Mouse (Mus musculus) retina, postnatal 7 days (tissue): ENCODE results near the gene Golga7b.

Experiments
- DNase-seq: peaks from one replicate; pipeline ENCODE4 v3.0.0-alpha.2; 2012; ENCODE audit warnings: low read depth, low spot score

The Golga7b gene

DNA sequence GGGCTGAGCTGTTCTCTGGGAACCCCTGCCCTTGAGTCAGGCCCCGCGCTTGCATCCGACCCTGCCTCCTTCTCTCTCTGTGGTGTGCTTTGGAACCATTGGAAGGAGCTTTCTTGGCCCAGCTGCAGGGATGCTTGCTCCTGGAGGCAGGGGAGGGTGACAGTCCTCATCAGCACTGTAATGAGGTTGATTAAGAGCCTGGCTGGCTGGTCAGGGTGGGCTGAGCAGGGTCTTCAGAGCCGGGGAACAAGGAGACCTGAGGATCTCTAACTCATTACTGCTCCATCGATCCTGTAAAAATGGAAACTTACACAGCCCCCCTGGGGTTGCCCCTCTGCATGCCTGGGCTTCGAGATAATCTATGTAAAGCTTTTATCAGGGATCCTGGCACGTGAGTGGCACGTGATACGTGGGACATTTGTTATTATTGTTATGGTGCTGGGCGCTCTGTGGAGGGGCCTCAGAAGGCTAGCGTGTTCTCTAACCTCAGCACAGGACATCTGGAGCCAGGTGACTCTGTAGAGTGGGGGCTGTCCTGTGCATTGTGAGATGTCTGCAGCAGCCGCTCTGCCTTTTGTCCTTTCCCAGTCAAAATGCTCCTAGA is 55.9 kb downstream of the Golga7b start:
- DNase-seq: no peak

DNA sequence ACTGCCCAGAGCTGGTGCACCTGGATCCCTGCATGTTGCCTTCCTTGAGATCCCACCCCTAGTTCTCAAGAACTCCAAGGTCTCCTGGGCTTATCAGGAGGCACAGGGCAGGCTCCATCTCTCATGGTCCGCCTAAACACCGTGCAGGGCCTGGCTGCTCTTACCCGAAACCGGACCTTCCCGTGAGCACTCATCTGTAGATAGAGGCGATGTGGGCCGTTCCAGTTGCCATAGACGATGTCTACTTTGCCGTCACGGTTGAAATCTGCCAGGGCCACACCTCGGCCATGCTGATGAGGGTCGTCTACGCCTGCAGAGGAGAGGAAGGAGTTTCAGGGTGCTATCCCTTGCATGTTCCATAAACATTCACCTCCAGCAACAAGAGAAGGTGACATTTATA is 57.1 kb downstream of the Golga7b start:
- DNase-seq: no peak

DNA sequence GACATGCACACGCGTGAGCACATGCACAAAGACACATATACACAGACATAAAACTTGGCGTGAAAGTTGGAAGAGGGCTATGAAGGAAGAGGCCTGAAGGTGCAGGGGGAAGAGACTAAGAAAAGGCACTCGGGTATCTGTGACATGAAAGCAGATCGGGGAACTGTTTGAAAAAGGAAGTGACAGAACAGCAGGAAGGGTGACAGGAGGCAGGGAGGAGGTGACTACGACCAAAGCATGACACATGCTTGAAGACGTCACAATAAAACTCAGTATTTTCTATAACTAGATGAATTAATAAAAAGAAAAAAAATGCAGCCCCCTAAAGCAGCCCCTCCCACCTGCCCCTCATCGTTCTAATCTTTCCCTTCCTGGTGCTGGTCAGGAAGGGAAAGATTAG is 58.4 kb downstream of the Golga7b start:
- DNase-seq: no peak

DNA sequence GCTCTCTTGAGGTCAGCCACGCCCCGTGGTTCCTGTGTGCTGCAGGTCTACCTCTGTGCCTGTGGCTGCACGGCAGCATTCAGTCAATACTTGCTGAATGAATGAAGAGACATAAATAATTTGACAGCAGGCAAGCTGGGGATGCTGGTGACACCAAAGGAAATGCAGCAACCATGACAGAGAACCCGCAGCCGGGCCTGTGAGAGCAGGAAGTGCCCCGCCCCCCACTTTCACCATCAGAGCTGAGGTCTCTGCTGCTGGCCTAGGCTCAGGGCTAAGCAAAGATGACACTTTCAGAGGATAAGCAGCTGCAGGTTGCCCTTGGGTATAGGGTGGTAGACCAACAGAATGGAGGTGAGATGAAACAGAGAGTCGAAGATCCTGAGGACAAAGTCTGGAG is 58.8 kb downstream of the Golga7b start:
- DNase-seq: no peak

DNA sequence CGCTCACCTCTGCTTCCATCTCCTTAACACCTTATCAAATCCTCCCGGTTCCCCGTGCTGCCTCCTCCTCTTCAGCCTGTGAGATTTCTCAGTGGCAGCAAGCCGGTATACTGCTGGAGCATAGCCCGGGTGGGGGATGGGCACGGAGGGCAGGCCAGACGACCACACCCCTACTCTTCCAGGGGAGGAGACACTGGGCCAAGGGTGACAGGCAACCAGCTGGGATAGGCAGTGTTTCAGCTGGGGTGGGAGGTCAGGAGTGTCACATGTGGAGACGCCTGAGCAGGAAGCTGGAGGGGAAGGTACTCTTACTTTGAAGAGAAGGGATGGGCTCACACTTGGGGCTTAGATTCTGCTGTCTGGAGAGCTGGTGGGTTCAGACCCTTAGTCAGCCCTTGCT is 59.6 kb downstream of the Golga7b start:
- DNase-seq: no peak

DNA sequence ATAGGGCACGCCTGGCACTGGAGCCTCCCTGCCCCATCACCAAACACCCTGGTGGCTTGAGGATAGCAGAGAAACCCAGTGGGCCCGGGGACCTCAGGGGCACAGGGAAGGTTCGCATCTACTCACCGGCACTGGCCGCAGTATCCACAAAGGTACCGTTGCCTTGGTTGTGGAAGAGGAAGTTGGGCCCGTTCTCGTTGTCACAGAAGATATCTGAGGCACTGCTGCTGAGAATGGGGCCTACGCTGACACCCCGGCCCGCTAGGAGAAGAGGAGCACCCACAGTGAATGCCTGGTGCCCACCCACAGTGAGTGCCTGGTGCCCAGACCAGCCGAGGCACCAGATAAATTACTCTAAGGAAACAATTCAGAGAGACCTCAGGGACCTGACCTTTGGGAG is 61.6 kb downstream of the Golga7b start:
- DNase-seq: no peak

DNA sequence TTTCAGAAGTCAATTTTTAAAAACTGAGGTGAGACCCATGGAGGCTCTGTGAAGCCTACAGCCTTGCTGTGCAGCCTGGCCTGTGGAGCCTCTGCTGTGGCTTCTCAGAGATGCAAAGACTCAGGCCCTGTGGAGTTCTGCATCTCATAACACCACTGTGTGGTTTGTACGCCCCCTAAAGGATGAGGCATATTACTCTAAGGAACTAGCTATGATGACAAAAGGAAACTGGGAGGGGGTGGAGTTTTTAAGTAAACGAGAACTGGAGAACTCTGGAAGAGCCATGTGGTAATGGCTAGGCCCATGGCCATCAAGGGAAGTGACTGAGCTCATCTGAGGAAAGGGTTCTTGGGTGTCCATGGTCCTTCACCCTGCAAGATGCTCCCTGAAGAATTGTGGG is 64.0 kb downstream of the Golga7b start:
- DNase-seq: no peak

DNA sequence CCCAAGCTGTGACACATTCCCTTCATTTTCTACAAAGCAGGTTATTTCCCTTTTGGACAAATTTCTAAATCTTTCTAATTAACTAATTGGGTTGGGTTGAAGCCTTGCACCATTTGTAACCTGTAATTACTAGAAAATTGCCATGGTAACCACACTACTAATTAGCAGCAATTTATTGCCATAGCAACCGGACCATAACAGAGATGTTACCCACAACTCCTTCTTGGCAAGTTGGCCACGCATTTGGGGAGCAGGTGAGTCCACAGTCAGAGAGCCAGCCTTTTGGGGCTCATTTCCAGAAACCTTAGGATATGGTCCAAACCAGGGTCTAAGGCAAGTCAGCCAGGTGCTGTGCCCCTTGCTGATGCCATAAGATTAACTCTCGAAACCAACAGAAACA is 64.8 kb downstream of the Golga7b start:
- DNase-seq: no peak

DNA sequence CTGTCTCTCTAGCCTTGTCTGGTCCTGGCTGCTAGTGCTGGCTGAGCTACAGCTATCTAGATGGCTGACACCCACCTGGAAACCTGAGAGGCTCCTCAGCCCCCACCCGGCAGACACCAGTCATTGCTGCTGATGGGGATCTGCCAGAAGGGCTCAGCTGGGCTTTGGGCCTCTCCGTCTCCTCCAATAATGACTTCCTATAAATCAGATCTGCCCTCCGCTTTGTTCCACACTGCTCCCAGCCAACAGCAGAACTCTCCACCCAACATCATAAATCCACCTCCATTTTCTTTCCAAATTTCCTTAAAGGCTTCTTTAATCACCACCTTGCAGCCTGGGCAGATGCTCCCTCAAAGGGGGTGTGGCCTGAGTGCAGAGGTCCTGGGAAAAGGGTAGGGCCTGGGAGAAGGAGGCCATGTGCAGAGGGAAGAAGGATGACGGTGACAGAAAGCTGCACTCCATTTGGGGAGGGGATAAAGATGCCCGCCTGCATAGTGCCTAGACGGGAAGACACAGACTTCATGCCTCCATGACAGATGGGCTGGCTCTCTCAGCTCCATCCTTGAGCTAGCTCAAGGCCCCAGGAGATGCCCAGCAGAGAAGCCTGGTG is 67.8 kb downstream of the Golga7b start:
- no peak for DNase-seq

DNA sequence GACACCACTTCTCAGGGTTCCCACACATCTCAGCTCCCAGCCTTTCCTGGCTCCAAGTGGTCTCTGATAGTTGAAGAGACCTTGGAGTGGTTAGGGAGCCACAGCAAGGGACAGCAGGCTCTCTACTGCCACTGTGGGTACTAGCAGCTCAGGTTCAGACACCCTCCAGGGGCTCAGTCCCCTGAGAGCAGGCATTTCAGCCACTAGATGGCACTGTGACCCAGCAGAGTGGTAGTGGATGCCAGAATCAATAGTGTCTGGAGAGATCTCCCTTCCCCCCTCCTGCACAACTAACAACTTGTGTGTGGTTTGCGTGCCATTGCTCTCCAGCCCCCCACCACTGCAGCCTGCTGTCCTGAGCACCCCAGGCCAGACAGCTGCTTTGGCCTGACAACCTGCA is 68.5 kb downstream of the Golga7b start:
- peak; percentile 85 for DNase-seq

DNA sequence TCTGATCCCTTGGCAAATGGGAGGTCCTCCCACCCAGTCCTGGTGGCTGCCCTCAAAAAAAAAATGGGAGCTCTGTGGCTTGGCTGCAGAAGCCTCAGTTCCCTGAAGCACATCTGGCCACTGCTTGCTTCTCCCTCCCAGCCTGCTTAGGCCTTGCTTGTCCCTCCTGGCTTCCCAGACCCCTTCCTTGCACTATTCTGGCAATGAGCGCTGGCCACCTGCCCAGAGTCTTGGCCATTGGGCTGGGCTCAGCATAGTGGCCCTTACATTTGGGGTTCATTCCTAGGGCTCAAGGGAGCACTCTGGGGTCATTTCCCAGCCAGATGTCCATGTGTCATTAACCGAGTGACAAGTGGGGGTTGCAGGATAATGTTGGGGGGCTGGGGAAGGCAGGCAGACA is 69.2 kb downstream of the Golga7b start:
- DNase-seq: no peak

DNA sequence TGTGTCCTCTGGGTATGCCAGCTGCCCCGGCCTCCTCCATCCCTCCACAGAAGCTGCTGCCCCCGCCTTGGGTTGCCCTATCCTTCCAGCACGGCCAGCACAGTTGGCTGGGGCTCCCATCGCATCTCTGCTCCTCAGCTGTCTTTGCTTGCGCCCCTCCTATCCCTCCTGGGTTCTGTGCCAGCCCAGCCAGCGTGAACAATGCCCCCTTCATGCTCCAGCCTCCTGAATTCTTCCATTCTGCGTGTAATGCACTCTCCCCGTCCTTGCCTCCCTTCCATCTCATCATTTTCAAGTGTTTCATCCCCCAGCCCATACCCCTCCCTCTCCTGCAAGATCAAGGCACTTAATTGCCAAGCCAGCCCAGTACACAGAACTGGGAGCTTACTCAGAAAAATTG is 69.6 kb downstream of the Golga7b start:
- DNase-seq: no peak

DNA sequence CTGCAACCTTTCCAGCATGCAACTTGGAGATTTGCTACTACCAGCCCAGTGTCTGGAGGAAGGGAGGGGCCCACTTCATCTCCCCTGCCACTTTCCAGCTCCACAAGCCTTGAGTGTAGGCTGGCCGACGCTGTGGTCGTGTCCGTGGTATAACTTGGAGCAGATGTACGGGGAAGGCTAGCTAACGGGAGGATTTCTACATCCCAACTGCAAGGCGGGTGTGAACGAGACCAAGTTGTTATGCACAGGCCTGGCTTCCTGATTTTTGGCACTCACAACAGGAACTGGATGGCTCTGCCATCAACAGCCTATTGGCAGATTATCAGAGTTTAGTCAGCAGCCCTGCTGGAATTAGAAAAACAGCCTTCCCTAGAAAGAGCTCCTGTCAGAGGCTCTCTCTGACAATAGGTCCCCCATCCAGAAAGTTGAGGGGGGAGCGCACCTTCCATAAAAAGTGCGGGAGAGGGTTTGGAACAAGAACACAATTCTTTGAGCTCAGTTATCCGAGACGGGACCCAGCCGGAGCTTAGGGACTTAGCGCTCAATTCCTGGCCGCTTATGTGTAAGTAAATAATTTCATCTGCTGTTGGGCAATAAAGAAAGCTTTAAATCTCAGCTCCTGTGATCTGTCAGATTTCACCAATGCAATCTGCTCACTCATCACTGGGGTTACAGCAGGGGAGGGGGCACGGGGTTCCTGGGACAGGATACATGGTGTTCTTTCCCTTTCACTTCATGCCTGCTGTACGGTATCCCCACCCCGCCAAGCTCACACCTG is 70.5 kb downstream of the Golga7b start:
- no peak for DNase-seq
